Mouse (Mus musculus) testis, postnatal 14 days (tissue): ENCODE results near the gene Scamp5.
A peak's percentile ranks its signal among the peaks of the same experiment; 100 is the strongest.

Experiments used
- DNase-seq: peaks from one replicate; pipeline ENCODE4 v3.0.0; 2021; ENCODE audit warnings: low spot score

Gene Scamp5

GRCm38 (mm10) chr9:57467896-57468549, at the start of gene Scamp5:
TSS of gene Scamp5 (minus strand) at chr9:57468060.
- peak; percentile 89 for DNase-seq

GRCm38 (mm10) chr9:57517113-57517512, 49.3 kb upstream of the Scamp5 start:
- DNase-seq, result no peak

DNA sequence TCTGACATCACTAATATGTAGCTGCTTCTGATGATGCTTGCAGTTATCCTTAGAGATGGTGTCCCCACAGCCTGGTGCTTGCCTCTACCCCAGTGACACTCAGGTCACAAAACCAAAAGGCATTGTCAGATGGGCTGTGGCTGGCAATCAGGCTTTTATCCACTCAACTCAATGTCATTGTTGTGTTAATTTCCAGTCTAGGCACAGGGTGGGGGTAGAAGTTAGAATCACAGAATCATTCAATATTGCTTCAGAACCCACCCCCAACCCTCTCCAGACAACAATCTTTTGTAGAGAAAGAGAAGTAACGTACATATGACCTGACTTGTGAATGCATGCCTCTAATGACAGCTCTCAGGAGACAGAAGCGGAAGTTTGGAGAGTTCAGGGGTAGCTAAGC, 42.7 kb upstream of the Scamp5 start:
- no peak for DNase-seq

GRCm38 (mm10) chr9:57505700-57506099, 37.8 kb upstream of the Scamp5 start:
- peak; percentile 81 for DNase-seq

- DNase-seq, result no peak
Measured at GRCm38 (mm10) chr9:57504891-57505290, 37.0 kb upstream of the Scamp5 start.

DNA sequence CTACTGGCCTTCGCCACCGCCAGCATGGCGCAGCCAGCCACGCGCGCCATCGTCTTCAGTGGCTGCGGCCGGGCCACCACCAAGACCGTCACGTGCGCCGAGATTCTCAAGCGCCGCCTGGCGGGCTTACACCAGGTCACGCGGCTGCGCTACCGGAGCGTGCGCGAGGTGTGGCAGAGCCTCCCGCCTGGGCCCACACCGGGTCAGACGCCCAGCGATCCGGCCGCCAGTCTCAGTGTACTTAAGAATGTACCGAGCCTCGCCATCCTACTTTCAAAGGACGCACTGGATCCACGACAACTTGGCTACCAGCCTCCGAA, 36.5 kb upstream of the Scamp5 start:
- peak; percentile 62 for DNase-seq

DNA sequence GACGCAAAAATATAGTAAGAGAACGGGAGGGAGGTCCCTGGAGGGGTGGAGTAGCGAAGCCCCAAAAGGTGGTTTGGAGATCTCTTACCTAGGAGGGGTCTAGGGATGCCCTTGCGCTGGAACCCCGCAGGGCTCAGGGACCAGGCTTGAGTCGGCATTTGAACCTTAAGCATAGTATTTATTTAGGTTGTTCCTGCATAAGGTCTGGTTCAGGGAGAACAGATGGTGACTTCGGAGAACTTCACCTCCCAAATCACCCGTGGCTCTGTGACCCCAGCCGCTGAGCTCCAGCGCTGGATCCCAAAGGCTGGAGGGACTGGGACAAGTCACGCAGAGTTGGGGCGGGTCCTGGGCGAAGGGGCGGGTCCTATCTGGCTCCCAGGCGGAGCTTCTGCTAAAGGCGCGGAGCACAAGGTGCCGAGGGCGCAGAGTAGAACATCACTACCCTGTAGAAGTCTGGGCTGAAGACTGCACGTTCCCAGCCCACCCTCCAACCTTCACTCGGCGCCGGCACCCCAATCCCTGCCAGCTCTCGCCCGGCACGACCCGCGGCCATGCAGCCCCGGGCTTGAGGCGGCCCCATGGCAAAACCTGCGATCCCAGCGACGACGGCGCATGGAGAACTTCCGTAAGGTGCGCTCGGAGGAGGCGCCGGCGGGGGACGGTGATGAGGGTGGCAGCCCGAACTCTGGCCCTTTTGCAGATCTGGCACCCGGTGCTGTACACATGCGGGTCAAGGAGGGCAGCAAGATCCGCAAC, 35.9 kb upstream of the Scamp5 start, which contains the start of gene Rpp25:
TSS of gene Rpp25 (plus strand) at position 405 of the 759 bp plus-strand sequence.
- peak; percentile 54 for DNase-seq

- no peak for DNase-seq
Measured at GRCm38 (mm10) chr9:57502911-57503621, 35.2 kb upstream of the Scamp5 start.

DNA sequence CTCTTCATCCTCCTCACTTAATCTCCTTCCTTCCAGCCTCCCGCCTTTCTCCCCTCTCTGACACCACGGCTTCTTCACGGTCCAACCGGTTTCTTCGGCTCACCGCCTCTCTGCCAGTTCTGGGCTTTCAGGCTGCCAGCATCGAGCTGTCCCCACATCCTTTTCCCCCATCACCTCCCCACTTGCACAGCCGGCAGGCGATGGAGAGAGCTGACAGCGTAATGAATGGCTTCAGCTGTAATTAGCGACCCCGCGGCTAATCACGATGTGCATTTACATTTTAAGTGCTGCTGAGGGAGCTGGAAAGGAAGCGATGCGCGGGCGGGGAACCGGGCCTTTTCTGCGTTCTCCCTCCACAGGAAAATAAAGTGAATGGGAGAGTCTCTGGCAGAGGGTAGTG, 34.0 kb upstream of the Scamp5 start:
- DNase-seq, result no peak

DNA sequence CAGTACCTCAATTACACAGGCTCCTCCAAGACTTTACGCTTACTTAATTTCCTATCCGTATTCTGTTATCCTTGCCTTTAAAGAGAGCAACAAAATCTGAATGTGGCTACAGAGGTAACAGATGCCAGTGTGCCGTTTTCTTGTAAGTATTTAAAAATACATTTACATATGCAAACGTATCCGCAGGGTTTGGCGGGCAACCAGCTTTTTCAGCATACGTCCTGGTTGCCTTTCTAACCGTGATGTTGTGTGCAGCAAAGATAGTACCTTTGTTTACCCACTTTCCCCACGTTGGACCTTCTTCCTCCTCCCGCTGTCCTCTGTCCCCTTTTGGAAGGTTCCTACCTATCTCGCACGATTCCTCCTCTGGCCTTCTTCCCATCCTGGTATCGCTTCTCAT, 33.6 kb upstream of the Scamp5 start:
- DNase-seq, result no peak

GRCm38 (mm10) chr9:57498536-57498935, 30.7 kb upstream of the Scamp5 start:
- DNase-seq, result no peak

DNA sequence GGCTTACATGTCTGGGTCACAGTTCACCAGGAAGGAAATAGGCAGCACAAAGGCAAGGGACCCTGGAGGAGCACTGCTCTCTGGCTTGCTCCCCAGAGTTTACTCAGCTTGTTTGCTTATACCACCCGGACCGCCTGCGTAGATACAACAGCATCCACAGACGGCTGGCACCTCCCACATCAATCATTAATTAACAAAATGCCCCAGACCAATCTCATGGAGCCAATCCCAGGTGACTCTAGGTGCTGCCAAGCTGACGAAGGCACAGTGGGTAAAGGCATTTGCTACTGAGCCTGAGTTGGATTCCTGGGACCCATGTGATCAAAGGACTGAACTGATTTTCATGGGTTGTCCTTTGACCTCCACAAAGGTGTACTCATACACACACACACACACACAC, 29.4 kb upstream of the Scamp5 start:
- DNase-seq, result no peak

DNA sequence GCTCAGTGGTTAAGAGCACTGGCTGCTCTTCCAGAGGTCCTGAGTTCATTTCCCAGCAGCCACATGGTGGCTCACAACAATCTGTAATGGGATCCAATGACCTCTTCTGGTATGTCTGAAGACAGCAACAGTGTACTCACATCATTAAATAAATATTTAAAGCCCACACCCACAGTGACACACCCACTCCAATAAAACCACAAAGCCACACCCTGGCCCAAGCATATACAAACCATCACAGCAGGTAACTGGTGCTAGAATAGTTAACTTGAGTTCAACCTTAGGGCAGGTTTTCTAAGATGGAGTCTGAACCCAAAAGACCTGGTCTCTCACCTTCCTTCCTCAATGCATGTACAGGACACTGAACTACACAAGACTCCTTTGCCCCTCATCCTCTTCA, 27.1 kb upstream of the Scamp5 start:
- no peak for DNase-seq

DNA sequence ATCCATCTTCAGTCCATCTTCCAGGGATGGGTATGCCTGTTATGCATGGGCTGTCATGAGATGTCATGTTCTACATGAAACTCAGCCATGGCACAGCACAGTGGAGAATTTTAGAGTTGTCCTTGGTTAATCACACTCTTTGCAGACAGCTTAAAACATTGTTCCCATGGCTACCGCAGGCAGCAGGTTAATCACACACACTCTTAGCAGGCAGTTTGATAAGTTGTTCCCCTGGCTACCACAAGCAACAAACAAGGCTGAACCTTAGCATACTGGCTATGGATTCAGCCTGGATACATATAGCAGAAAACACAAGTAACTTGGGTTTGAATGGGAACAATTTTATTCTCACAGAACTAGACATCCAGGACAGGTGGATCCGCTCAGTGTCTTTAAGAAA, 25.7 kb upstream of the Scamp5 start:
- DNase-seq, result no peak

DNA sequence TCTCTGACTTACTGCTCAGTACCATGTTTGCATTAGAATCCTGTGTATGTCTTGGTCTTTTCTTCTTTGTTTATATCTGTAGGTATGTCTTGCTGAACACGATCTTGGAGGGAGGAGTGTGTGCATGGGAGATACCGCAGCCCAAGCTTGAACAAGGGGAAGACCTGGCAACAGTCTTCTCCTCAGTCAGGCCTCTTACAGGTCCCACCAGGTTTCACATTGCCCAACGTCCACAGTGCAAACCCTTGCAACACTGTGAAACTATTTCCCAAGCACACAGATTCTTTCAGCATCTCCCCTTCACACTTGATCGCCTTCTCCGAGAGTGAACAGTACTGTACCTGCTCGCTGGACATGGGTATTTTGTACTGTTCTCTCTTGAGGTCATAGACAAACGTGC, 19.9 kb upstream of the Scamp5 start:
- no peak for DNase-seq

- peak; percentile 81 for DNase-seq
Measured at GRCm38 (mm10) chr9:57485774-57486173, 17.9 kb upstream of the Scamp5 start.

DNA sequence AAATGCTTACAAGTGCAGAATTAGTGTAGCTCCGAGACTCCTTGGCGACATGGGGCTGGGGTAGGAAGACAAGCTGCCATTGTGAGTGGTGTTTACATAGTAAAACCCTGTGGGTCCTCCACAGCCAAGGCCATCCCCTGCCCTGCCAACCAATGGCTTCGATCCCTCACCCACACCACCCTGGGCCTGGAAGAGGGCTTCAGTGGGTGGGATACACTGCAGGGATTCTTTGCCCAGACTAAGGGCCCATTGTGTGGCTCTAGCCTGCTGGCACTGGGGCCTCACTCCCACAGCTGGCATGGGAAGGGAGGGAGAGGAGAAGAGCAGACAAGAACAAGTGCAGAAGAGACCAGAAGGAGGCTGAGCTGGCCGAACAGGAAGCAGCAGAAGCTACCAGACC, 1.1 kb upstream of the Scamp5 start:
- DNase-seq, result no peak

DNA sequence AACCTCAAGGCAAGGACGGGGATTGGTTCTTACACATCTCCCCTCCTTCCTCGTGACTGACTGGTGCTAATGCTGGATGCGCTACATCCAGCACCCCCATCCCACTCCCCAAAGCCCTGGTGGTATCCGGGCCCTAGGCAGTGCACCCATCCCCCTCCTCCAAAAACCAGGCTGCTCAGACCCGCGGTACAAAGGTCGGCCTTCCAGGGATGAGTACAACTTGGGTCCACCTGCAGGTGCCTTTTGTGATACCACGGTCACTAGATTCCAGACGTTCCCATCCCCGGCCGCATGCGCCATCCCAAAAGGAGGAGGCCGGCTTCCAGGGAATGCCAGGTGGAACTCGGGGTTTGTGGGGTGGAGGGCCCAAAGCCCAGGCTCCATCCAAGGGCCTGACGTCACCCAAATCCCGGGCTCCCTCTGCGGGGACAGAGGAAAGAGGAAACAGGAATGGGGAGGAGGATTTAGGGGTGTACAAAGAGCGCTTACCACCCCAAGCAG, 539 bp downstream of the Scamp5 start:
- no peak for DNase-seq

GRCm38 (mm10) chr9:57466101-57466500, 1.8 kb downstream of the Scamp5 start:
- DNase-seq, result no peak

DNA sequence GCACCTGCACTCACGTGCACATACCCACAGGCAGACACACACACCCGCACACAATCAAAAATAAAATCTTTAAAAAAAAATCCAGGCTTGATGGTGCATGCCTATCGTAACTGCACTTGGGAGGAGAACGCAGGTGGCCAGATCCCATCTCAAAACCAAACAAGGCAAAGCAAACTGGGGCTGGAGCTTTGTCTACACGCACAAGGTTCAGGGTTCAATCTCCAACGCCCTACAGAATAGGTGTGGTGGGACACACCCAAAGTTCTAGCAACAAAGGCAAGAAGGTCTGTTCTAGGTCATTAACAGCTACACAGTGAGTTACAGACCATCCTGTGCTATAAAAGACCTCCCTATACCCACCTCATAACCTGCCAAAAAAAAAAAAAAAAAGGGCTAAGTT, 5.0 kb downstream of the Scamp5 start:
- DNase-seq, result no peak

- no peak for DNase-seq
Measured at GRCm38 (mm10) chr9:57459707-57460106, 8.2 kb downstream of the Scamp5 start.

- DNase-seq, result no peak
Measured at GRCm38 (mm10) chr9:57453516-57453915, 14.3 kb downstream of the Scamp5 start.
